Mouse (Mus musculus): Measurements from ENCODE around the gene Gm17545. TPM values are rescaled to one million over a fixed set of nuclear protein-coding genes. Genes with fewer than 3 reads are reported as not detected.
"Not testable (repeated sequence)": the region's sequence is repeated elsewhere in the genome, so short reads cannot be mapped to it uniquely, and the experiment has no call there.

Gene Gm17545
- total RNA-seq (2015; ENCODE audit: low replicate concordance) (not detected in 2 replicates), total RNA-seq (2017; ENCODE audit: low replicate concordance) (not detected in 2 replicates)

DNA sequence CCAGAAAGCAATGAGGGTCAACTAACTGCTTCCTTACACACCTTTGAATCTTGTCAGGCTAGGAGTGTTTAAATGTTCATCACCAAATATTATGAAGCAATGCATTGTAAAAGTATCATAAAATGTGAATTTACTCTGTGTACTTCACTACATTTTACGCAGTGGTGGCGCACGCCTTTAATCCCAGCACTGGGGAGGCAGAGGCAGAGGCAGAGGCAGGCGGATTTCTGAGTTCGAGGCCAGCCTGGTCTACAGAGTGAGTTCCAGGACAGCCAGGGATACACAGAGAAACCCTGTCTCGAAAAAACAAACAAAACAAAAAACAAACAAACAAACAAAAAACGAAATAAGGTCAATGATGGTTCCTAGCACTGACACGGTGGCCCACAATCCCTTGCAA, at the start of gene Gm17545:
TSS of gene Gm17545 (plus strand) at position 301 of the 400 bp plus-strand sequence.
- ATAC-seq (replicated peaks; ENCODE audit: low FRiP score, poor library complexity, severe bottlenecking): not testable (repeated sequence)

DNA sequence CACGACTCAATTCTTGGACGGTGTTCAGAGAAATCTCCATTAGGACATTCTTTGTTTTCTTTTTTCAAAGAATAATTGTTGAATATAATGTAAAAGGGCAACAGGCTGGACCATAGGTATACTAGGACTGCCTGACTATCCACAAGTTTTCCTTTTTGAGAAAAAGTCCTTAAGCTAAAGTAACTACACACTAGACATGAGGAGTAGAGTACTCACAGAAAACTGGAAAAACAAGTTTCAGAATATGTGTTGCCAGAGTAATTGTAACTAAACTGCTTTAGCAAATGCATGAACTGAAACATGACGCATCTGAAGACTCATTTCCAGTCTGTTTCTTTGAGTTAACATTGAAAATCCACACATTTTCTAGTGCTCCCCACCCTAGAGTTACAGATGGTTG, 48.7 kb upstream of the Gm17545 start:
- no peak for ATAC-seq (replicated peaks; ENCODE audit: low FRiP score, poor library complexity, severe bottlenecking)

DNA sequence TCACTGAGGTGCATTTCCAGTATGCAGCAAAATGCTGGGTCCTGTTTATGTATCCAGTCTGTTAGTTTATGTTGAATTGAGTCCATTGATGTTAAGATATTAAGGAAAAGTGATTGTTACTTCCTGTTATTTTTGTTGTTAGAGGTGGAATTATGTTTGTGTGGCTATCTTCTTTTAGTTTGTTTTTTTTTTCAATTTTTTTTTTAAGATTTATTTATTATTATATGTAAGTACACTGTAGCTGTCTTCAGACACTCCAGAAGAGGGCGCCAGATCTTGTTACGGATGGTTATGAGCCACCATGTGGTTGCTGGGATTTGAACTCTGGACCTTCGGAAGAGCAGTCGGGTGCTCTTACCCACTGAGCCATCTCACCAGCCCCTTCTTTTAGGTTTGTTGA, 46.5 kb upstream of the Gm17545 start:
- not testable (repeated sequence) for ATAC-seq (replicated peaks; ENCODE audit: low FRiP score, poor library complexity, severe bottlenecking)

DNA sequence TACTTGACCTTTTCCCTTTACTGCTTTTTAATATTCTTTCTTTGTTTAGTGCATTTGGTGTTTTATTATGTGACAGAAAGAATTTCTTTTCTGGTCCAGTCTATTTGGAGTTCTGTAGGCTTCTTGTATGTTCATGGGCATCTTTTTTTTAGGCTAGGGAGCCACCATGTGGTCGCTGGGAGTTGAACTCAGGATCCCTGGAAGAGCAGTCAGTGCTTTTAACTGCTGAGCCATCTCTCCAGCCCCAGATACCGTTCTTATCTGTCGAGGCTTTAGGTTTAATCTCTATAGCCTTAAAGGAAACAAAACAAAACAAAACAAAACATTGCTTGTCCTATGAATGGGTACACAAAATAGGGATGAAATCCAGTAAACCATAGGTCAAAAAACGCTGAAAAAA, 45.7 kb upstream of the Gm17545 start:
- ATAC-seq (replicated peaks; ENCODE audit: low FRiP score, poor library complexity, severe bottlenecking): not testable (repeated sequence)

DNA sequence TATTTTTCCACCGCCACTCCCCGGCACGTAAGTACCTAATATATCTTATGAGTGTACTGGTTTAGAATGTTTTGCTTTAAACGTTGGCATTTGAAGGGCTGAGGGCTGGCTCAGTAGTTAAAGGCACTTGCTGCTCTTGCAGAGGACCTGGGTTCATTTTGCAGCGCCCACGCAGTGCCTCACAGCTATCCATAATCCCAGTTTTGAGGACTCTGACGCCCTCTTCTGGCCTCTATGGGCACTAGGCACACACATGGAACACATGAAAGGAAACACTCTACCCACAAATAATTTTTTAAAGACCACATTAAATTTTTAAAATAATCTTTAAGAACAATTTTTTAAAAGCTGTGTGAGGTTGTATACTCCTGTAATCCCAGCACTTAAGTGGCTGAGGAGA, 44.6 kb upstream of the Gm17545 start:
- no peak for ATAC-seq (replicated peaks; ENCODE audit: low FRiP score, poor library complexity, severe bottlenecking)

DNA sequence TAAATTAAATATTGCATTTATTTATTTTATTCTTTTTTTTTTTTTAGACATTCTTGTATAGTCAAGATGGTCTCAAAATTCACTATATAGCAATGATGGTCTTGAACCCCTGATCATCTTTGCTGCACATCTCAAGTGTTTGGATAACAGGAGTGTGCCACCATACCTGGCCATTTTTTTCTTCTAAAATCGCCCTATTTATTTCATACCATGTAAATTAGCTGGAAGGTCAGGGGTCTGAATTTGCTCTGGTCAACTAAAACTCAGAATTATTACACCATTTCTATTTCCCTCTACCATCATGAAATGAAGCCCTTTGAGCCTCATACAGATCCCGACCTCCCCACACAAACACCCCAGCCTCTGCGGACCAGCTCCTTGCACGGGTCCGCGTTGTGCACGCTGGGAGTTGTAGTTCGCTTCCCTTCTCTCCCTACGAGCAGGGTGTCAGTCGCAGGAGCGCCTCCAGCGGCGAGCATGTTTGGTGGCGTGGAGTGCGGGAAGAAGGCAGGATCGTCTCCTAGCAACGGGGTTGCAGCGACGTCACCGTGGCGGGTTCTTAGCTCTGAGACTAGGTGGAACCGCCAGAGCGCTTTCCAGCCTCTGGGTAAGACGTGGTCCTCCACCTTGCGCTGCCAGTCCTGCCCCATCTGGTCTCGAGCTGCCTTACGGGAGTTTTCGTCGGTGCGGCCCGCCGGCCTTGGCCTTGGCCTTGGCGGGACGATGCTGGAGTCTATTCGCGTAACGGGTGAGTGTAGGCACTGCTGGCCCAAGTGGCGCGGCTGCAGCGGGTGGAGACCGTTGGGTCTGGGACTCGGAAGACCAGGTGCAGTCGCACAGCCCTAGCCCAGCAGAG, 42.9 kb upstream of the Gm17545 start, which contains the start of gene 9530077C05Rik:
TSS of gene 9530077C05Rik (plus strand) at position 512 of the 856 bp plus-strand sequence.
- peak; percentile 100 for ATAC-seq (replicated peaks; ENCODE audit: low FRiP score, poor library complexity, severe bottlenecking)

DNA sequence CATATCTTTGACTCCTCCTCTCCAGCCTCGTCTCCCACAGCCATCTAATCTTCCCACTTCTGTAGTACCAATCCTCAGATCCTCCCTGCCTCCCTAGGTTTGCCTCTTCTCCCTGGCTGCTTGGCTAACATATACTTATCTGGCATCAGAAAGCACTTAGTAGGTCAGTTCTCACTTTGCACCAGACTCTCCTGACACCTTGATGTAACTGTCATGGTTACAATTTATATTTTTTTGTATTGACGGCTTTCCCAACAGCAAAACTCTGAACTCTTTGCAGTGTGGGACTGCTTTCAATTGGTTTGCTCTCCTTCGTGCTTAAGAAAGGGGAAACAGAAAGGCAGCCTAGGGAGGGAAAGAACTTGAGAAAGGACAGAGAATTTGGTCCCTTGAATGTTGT, 37.9 kb upstream of the Gm17545 start:
- no peak for ATAC-seq (replicated peaks; ENCODE audit: low FRiP score, poor library complexity, severe bottlenecking)

DNA sequence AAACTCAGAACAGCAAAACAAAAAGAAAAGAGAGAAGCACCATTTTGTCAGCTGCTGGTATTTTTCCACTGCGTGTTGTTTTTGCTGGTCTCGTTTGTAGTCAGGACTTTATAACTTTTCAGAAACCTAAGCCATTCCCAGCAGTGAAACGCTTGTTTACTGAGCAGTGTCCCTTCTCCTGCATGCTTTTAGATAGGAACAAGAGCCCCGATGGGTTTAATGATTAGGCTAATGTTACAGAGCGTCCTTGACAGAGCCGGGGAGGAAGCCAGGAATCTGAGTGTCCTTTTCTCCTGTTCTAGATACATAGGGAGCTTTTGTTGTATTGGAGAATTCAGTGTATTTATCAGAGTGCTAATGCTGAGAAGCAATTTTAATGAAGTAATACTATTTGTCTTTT, 36.5 kb upstream of the Gm17545 start:
- no peak for ATAC-seq (replicated peaks; ENCODE audit: low FRiP score, poor library complexity, severe bottlenecking)

DNA sequence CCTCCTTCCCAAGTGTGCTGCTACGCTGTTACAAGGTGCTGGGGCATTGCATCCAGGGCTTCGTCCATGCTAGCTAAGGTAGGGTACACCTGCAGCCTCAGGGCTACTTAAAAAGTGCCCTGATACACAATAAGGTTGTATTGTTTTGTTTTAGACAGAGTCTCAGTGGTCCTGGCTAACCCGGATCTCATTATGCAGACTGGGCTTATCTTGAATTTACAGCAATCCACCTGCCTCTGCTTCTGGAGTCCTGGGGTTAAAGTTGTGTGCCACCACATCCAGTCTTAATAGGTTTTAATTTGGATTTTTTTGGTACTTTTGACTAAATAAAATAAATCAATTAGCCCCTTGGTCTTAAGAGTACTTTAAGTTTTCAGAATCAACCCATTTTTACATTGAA, 34.2 kb upstream of the Gm17545 start:
- ATAC-seq (replicated peaks; ENCODE audit: low FRiP score, poor library complexity, severe bottlenecking): no peak

DNA sequence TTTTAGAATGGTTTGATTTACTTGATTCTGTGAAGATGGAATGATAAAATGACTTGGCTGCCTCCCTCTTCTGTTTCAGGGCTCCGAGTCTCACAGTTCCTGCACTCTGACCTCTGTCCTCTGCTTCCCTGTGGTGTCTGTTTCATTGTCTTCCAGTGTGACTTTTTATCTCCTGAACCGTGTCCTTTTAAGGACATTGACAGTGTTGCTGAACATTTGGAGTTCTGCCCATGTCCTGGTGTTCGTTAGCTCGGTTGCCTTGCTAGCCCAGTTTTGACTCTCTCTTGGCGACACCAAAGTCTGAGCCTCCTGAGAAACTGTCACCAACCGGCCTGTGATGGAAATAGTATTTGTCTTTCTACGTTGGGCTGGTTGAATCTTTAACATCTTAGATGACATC, 33.6 kb upstream of the Gm17545 start:
- no peak for ATAC-seq (replicated peaks; ENCODE audit: low FRiP score, poor library complexity, severe bottlenecking)

DNA sequence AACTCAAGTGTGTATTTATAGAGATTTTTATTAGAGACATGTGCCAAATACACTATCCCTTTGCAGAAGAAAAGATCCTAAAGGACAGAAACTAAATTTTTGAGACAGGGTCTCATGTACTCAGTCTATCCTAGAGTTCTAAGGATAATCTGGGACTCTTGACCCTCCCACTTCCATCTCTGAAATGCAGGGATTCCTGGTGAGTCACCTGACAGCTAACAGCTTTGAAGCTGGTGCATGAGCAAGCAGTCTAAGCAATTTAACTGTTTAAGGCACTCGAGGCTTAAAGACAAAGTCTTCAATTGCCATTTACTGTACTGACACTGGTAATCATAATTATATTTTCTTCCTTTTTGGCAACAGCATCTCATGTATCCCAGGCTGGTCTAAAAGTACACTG, 31.5 kb upstream of the Gm17545 start:
- ATAC-seq (replicated peaks; ENCODE audit: low FRiP score, poor library complexity, severe bottlenecking): no peak

DNA sequence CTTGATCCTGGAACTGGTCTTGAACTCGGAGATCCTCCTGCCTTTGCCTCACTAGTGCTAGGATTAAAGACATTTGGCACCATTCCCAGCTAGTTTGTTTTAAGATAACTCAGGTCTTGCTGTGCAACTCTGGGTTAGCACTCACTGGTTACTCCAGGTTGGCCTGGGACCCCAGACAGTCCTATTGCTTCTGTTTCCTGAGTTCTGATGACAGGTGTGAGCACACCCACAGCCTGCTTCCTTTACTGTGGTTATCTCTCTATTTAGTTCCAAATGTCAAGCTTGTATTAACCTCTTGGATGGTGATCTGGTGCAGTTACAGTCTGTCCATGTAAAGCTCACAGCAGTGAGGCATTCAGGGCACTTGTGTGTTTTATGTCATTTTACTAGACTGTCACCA, 30.6 kb upstream of the Gm17545 start:
- ATAC-seq (replicated peaks; ENCODE audit: low FRiP score, poor library complexity, severe bottlenecking): no peak

DNA sequence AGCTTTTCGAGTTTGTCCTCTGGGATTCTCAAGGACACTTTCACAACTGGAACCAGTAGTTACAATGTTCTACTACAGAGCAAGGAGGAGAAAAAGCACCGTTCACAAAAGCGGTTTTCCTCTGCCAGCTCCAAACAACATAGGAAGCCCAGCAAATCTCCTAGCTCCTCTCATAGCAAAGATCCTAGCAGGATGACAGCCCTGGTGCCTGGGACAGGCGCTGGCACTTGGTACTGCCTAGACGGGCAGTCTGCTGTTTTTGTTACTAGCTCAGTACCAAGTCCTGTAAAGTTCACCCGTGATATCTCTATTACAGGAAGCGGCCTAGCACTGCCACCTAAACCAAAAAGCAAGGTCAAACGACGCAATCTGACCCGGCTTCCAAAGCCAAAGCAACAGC, 29.9 kb upstream of the Gm17545 start:
- ATAC-seq (replicated peaks; ENCODE audit: low FRiP score, poor library complexity, severe bottlenecking): no peak

DNA sequence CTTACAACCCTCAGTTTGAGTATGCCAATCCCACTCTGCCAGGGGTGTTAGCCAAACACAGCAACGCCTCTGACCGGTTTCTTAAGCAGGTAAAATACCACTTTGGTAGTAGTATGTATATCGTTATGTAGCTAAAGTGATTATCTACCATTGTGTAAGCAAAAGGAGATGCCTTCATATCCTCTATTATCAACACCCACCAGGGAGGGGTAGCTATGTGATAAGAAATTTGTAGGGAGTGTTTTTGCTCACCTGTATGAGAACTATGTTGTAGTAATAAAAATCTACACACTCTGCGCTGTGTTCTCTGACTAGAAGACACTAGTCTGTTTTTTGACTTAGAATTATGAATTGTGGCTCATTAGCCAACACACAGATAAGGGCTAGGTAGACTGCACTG, 29.4 kb upstream of the Gm17545 start:
- ATAC-seq (replicated peaks; ENCODE audit: low FRiP score, poor library complexity, severe bottlenecking): no peak

DNA sequence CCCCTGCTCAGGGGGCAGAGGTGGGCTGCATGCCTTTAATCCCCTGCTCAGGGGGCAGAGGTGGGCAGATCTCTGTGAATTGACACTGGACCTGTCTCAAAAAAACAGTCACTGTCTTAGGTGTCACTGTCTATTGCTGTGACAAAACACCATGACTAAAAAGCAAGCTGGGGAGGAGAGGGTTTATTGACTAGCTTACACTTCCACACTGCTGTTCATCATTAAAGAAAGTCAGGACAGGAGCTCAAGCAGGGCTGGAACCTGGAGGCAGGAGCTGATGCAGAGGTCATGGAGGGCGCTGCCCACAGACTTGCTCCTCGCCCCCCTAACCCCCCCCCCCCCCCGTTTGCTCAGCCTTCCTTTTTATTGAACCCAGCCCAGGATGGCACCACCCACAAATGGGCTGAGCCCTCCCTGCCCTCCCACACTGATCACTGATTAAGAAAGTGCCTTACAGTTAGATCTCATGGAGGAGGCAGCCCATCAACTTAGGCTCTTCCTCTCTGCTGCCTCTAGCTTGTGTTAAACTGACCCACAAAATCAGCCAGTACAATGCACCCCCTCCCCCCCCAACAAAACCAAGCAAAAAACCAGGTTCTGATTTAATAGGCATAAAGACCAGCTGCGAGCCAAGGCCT, 25.9 kb upstream of the Gm17545 start:
- no peak for ATAC-seq (replicated peaks; ENCODE audit: low FRiP score, poor library complexity, severe bottlenecking)

DNA sequence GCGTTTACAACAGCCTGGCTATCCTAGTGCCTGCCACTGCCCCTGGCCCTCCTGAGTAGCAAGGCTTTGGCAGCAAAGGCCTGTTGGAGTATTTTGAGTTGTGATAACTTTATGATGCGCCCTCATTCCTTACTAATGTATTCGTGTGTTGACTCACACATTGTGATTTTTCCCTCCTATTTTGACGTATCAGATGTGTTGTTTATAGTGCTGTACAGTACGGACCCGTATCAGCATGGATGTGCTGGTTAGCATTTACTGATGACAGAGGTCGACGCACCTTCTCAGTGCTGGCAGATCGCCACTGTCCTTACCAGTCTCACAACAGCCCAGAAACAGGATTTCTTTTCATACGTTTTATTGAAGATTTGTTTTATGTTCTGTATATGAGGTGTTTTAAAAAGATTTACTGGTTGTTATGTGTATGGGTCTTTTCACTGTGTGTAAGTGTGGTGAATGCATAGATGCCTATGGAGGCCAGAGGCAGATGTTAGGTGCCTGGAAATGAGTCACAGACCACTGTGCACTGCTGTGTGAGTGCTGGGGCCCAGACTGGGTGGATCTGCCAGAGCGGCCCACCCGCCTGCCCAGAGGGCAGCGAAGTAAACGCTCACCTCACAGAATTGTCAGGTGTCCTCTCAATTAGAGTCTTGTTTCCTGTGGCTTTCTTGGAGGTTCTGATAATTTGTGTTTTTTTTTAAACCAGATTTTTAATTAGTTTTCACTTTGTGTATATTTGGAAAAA, 25.3 kb upstream of the Gm17545 start:
- ATAC-seq (replicated peaks; ENCODE audit: low FRiP score, poor library complexity, severe bottlenecking): no peak

DNA sequence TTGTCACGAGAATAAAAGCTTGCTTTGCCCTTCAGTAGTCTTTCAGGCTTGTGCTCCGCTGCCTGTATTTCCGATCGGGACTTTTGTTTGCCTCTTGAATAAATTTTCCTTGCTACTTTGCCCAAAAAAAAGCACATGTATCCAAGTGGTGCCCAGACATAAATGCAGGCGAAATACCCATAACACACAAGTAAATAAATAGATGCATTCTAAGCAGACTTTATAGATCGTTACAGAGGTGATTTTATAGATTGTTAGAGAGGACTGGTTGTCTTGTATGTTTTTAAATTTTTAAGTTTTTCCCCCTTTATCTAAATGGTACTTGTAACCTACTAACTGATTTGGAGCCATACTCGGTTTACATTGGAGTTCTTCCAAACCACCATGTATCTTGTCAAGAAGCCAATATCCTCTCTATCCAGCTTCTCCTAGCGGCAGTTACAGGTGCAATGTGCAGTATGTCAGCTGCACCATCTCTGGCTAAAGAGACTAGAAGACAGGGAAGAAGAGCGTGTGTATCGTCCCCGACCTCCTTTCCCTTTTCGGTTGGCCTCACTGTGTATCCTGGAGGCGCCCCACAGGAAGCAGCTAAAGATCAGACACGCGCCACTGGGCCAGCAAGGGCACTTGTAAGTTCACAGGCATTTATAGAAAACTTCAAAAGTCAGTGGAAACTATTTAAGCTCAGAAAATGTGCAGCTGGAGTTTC, 24.4 kb upstream of the Gm17545 start:
- peak; percentile 55; the same call in 1 of the 2 replicates for ATAC-seq (replicated peaks; ENCODE audit: low FRiP score, poor library complexity, severe bottlenecking)

DNA sequence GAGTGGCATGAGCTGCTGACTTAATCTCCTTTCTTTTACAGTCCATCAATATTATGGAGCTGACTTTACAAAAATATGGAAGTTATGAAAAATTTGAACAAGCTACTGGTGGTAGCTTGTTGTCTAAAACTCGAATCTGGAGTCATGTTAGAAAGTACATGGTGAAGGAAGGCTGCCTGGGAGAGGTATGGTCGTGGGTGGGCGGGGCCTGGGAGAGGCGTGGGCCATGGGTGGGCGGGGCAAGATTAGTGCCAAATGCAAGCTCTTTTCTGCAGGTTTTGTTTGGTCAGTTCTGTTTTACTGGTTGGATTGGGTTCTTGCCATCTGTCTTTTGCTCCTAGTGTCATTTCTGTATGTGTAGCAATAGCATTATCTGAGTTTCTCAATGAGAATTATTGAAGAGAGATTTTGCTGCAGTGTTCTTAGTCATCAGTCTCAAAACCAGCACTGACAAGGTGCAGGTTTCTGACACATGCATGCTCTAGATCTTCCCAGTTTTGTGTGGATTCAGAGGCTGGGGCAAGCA, 23.7 kb upstream of the Gm17545 start:
- peak; percentile 63; the same call in 1 of the 2 replicates for ATAC-seq (replicated peaks; ENCODE audit: low FRiP score, poor library complexity, severe bottlenecking)

DNA sequence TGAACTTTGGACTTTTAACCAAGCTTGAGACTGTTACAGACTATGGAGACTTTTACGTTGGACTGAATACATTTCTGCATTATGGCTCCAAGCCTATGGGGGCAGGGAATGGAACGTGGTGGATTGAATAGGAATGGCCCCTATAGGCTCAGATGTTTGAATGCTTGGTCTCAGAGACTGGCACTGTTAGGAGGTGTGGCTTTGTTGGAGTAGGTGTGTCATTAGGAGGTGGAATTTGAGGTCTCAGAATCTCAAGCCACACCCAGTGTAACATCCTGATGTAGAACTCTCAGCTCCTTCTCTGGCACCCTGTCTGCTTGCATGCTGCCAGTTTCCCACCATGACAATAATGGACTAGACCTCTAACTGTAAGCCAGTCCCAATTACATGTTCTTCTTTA, 20.9 kb upstream of the Gm17545 start:
- no peak for ATAC-seq (replicated peaks; ENCODE audit: low FRiP score, poor library complexity, severe bottlenecking)

DNA sequence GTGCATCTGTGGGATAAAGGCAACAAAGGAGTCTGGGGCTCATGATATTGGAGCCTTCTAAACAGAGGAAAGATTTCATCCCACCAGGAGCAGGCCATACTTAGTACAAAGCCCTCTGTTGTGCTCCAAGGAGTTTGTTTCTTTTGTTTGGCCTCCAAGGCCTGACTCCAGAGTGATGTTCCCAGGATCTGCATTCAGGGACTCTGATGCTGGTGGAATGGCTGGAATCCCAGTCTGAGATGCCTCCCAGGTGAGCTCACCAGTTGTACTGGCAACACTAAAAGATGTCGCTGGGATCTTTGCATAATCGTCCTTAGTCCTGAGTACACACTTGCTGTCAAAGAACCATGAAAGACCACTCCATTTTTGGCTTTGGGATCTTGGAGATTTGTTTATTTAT, 20.0 kb upstream of the Gm17545 start:
- ATAC-seq (replicated peaks; ENCODE audit: low FRiP score, poor library complexity, severe bottlenecking): no peak

Data from erythroid progenitor cell, adult 5-6 weeks (primary cell).